Mouse (Mus musculus): Measurements from ENCODE around the gene Sema3a. TPM values are rescaled to one million over a fixed set of nuclear protein-coding genes. Genes with fewer than 3 reads are reported as not detected.

The Sema3a gene
- 17.8 and 19.1 TPM in 2 replicates for polyA plus RNA-seq (2015; fragmentation: Nextera tagmentation; extraction: Ambion mirVana)

- H3K36me3 ChIP-seq: no peaks in the 10 kb centered on the region
- no peaks in the 10 kb centered on the region for H3K9me3 ChIP-seq
- H3K4me2 ChIP-seq (replicated peaks): no peak within 1 kb of the TSS
- no peaks in the 10 kb centered on the region for H3K4me1 ChIP-seq
- no peak within 1 kb of the TSS for H3K4me3 ChIP-seq
- ATAC-seq (replicated peaks): 0 out of 2 replicates have a peak, but pooled peaks have one; percentile 46
- 52% methylated on average over 13 of the region's 13 CpGs for WGBS
- no peaks in the 10 kb centered on the region for H3K27me3 ChIP-seq
- no peak within 1 kb of the TSS for H3K27ac ChIP-seq (replicated peaks)
- H3K9ac ChIP-seq (replicated peaks): no peak within 1 kb of the TSS
Observed at GRCm38 (mm10) chr5:13125241-13125692, at the start of gene Sema3a. Gene Sema3a (plus strand): TSS chr5:13125414.

GRCm38 (mm10) chr5:13084777-13085439 is 40.3 kb upstream of the Sema3a start:
- WGBS: 74% methylated on average over 6 of the region's 6 CpGs
- H3K36me3 ChIP-seq: no peaks in the 10 kb centered on the region
- no peak for ATAC-seq (replicated peaks)

DNA sequence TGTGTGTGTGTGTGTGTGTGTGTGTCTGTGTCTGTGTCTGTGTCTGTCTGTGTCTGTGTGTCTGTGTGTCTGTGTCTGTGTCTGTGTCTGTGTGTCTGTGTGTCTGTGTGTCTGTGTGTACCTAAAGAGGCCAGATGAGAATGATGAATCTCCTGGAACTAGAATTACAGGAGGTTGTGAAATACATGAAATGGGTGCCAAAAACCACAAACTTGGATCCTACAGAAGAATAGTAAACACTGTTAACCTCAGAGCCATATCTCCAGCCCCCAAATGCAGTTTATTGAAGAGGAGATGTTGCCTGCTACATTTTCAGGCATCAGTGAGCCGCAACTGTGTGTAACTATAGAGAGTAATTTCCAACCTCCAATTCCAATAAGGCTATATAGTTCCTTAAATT is 34.8 kb upstream of the Sema3a start:
- Histone ChIP-seq H3K27ac (replicated peaks) (no peak overlapping the region), H3K4me3 (no peak overlapping the region), H3K9ac (replicated peaks) (no peak overlapping the region), H3K9me3 (no peaks in the 10 kb centered on the region), H3K36me3 (no peaks in the 10 kb centered on the region), H3K4me1 (no peaks in the 10 kb centered on the region), H3K4me2 (replicated peaks) (no peak overlapping the region), H3K27me3 (no peaks in the 10 kb centered on the region)
- 97% methylated on average over 1 of the region's 1 CpGs for WGBS
- ATAC-seq (replicated peaks): no peak

More at GRCm38 (mm10) chr5:13084777-13085439, 40.3 kb upstream of the Sema3a start:
- Histone ChIP-seq H3K27ac (replicated peaks) (no peak overlapping the region), H3K9ac (replicated peaks) (no peak overlapping the region), H3K27me3 (no peaks in the 10 kb centered on the region), H3K4me3 (no peak overlapping the region), H3K4me2 (replicated peaks) (no peak overlapping the region), H3K9me3 (no peaks in the 10 kb centered on the region), H3K4me1 (no peaks in the 10 kb centered on the region)

- no peaks in the 10 kb centered on the region for H3K9me3 ChIP-seq
- no peak overlapping the region for H3K4me3 ChIP-seq
- H3K4me1 ChIP-seq: no peaks in the 10 kb centered on the region
- no peaks in the 10 kb centered on the region for H3K27me3 ChIP-seq
- H3K36me3 ChIP-seq: no peaks in the 10 kb centered on the region
- no peak overlapping the region for H3K27ac ChIP-seq (replicated peaks)
- H3K9ac ChIP-seq (replicated peaks): no peak overlapping the region
- H3K4me2 ChIP-seq (replicated peaks): no peak overlapping the region
- WGBS: 80% methylated on average over 2 of the region's 2 CpGs
- ATAC-seq (replicated peaks): no peak
Observed at GRCm38 (mm10) chr5:13109522-13109921, 15.7 kb upstream of the Sema3a start.

DNA sequence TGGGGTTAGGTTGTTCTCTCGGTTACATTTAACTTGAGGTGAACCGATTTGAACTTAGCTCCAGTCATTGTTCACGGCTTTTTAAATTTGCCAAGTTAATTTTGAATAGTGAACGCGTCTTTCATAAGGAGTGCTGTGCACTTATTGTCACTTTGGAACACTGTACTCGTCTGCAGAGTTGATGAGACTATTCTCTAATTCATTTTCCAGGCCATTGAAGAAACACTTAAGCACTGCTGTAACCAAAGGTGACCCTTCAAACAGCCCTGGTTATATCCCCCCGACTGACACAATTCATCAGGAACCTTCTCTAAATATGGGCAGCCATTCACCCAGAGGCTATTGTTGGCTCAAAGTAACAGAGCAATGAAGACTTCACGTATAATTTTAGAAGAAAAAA is 8.0 kb upstream of the Sema3a start:
- H3K9me3 ChIP-seq: no peaks in the 10 kb centered on the region
- no peak for ATAC-seq (replicated peaks)
- H3K4me2 ChIP-seq (replicated peaks): no peak overlapping the region
- WGBS: 31% methylated on average over 8 of the region's 8 CpGs
- H3K27me3 ChIP-seq: no peaks in the 10 kb centered on the region
- H3K4me1 ChIP-seq: no peaks in the 10 kb centered on the region
- H3K27ac ChIP-seq (replicated peaks): no peak overlapping the region
- H3K36me3 ChIP-seq: no peaks in the 10 kb centered on the region
- no peak overlapping the region for H3K9ac ChIP-seq (replicated peaks)
- H3K4me3 ChIP-seq: no peak overlapping the region

DNA sequence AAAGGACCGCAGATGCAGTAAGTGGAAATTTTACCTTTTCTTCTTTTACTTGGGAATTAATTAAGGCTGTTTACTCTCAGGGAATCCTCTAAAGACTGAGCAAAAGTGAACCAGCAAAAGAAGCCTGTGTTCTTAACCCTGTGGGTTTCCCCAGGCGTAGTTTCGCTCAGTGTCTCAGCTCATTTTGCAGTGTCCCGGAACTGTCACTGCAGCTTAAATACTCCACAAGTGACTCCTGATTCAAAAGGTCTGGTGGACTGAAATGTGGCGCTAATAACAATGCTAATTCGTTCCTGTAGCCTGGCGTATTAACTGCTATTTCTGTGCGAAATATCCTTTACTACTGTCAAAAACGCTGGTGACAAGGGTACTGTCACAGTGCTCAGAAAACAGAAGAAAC is 543 bp downstream of the Sema3a start:
- Histone ChIP-seq H3K4me1 (no peaks in the 10 kb centered on the region), H3K4me2 (replicated peaks) (no peak overlapping the region), H3K9ac (replicated peaks) (no peak overlapping the region), H3K27ac (replicated peaks) (no peak overlapping the region), H3K36me3 (no peaks in the 10 kb centered on the region), H3K9me3 (no peaks in the 10 kb centered on the region), H3K27me3 (no peaks in the 10 kb centered on the region), H3K4me3 (no peak overlapping the region)
- 54% methylated on average over 9 of the region's 9 CpGs for WGBS
- ATAC-seq (replicated peaks): no peak

- no peaks in the 10 kb centered on the region for H3K36me3 ChIP-seq
- H3K9ac ChIP-seq (replicated peaks): no peak overlapping the region
- no peak overlapping the region for H3K4me2 ChIP-seq (replicated peaks)
- no peaks in the 10 kb centered on the region for H3K4me1 ChIP-seq
- no peak for ATAC-seq (replicated peaks)
- no peaks in the 10 kb centered on the region for H3K9me3 ChIP-seq
- WGBS: 91% methylated on average over 4 of the region's 4 CpGs
- H3K4me3 ChIP-seq: no peak overlapping the region
- H3K27ac ChIP-seq (replicated peaks): no peak overlapping the region
- no peaks in the 10 kb centered on the region for H3K27me3 ChIP-seq
Observed at GRCm38 (mm10) chr5:13126196-13126595, 982 bp downstream of the Sema3a start.

DNA sequence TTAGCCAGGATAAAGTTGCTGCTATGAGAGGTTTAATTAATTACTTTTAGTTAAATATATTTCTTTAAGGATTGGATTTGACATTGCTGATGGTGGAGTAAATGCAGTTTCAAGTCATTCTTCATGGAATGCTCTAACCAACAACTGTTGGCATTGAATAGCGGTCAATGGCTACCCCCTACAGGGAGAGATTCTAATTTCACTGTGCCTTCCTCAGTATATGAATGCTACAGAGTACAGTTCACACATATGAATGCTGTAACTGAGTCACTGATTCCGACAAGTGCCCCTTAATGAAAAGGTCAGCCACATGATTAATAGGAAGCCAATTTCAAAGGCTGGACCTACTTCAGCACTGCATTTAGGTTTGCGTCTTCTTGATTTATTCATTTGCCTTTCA is 1.9 kb downstream of the Sema3a start:
- Histone ChIP-seq H3K4me2 (replicated peaks) (no peak overlapping the region), H3K9me3 (no peaks in the 10 kb centered on the region), H3K4me1 (no peaks in the 10 kb centered on the region), H3K9ac (replicated peaks) (no peak overlapping the region), H3K4me3 (no peak overlapping the region), H3K36me3 (no peaks in the 10 kb centered on the region), H3K27me3 (no peaks in the 10 kb centered on the region), H3K27ac (replicated peaks) (no peak overlapping the region)
- no peak for ATAC-seq (replicated peaks)
- WGBS: 79% methylated on average over 3 of the region's 3 CpGs

GRCm38 (mm10) chr5:13144733-13145457 is 19.7 kb downstream of the Sema3a start:
- Histone ChIP-seq H3K36me3 (no peaks in the 10 kb centered on the region), H3K27me3 (no peaks in the 10 kb centered on the region), H3K27ac (replicated peaks) (no peak overlapping the region), H3K4me1 (no peaks in the 10 kb centered on the region), H3K9ac (replicated peaks) (no peak overlapping the region), H3K4me2 (replicated peaks) (no peak overlapping the region), H3K9me3 (no peaks in the 10 kb centered on the region), H3K4me3 (no peak overlapping the region)
- WGBS: 67% methylated on average over 7 of the region's 7 CpGs
- no peak for ATAC-seq (replicated peaks)

GRCm38 (mm10) chr5:13149909-13150308 is 24.7 kb downstream of the Sema3a start:
- H3K27ac ChIP-seq (replicated peaks): no peak overlapping the region
- no peaks in the 10 kb centered on the region for H3K9me3 ChIP-seq
- no peak for ATAC-seq (replicated peaks)
- H3K4me2 ChIP-seq (replicated peaks): no peak overlapping the region
- WGBS: 63% methylated on average over 5 of the region's 5 CpGs
- H3K4me3 ChIP-seq: no peak overlapping the region
- no peak overlapping the region for H3K9ac ChIP-seq (replicated peaks)
- no peaks in the 10 kb centered on the region for H3K4me1 ChIP-seq
- H3K36me3 ChIP-seq: no peaks in the 10 kb centered on the region
- no peaks in the 10 kb centered on the region for H3K27me3 ChIP-seq

GRCm38 (mm10) chr5:13151002-13151401 is 25.8 kb downstream of the Sema3a start:
- Histone ChIP-seq H3K27ac (replicated peaks) (no peak overlapping the region), H3K4me3 (no peak overlapping the region), H3K27me3 (no peaks in the 10 kb centered on the region), H3K9ac (replicated peaks) (no peak overlapping the region), H3K9me3 (no peaks in the 10 kb centered on the region), H3K4me1 (no peaks in the 10 kb centered on the region), H3K4me2 (replicated peaks) (no peak overlapping the region), H3K36me3 (no peaks in the 10 kb centered on the region)
- ATAC-seq (replicated peaks): no peak
- 61% methylated on average over 2 of the region's 2 CpGs for WGBS

GRCm38 (mm10) chr5:13157761-13158612 is 32.8 kb downstream of the Sema3a start:
- Histone ChIP-seq H3K9ac (replicated peaks) (no peak overlapping the region), H3K4me3 (no peak overlapping the region), H3K27ac (replicated peaks) (0 out of 2 replicates have a peak overlapping the region, but pooled peaks have one; percentile 23), H3K4me2 (replicated peaks) (no peak overlapping the region), H3K4me1 (no peaks in the 10 kb centered on the region), H3K27me3 (no peaks in the 10 kb centered on the region), H3K9me3 (no peaks in the 10 kb centered on the region), H3K36me3 (no peaks in the 10 kb centered on the region)
- ATAC-seq (replicated peaks): no peak
- WGBS: 69% methylated on average over 5 of the region's 5 CpGs
